Mouse (Mus musculus) ES-Bruce4 (cell line): ENCODE results near the gene Fam50b. TPM values are rescaled to one million over a fixed set of nuclear protein-coding genes. Genes with fewer than 3 reads are reported as not detected.
A peak's percentile ranks its signal among the peaks of the same experiment; 100 is the strongest.

Source experiments
- H3K27ac ChIP-seq: 2 replicates; pipeline ENCODE4 v1.5.1; 2012; ENCODE audit warnings: low read length, inconsistent platforms; ENCODE audit not compliant: insufficient read depth
- H3K27me3 ChIP-seq: 2 replicates; pipeline ENCODE4 v1.6.1; 2012; ENCODE audit warnings: mild to moderate bottlenecking, low read length, inconsistent platforms; ENCODE audit not compliant: control insufficient read depth, poor library complexity, insufficient read depth, severe bottlenecking
- H3K36me3 ChIP-seq: 2 replicates; pipeline ENCODE4 v1.6.1; 2012; ENCODE audit warnings: inconsistent platforms, mild to moderate bottlenecking, low read length, moderate library complexity; ENCODE audit not compliant: control insufficient read depth, poor library complexity, insufficient read depth, severe bottlenecking
- H3K4me1 ChIP-seq: one replicate; pipeline ENCODE4 v1.8.1; 2011; ENCODE audit warnings: low read length; ENCODE audit not compliant: control insufficient read depth, insufficient read depth
- H3K4me3 ChIP-seq: 2 replicates; pipeline ENCODE4 v1.5.1; 2011; ENCODE audit warnings: low read depth, mild to moderate bottlenecking, low read length
- H3K9ac ChIP-seq: 2 replicates; pipeline ENCODE4 v1.6.1; 2012; ENCODE audit warnings: low read depth, mild to moderate bottlenecking, inconsistent platforms; ENCODE audit not compliant: poor library complexity, severe bottlenecking
- H3K9me3 ChIP-seq: replicated peaks from 2 replicates; pipeline ENCODE4 v1.6.1; 2012; ENCODE audit warnings: mild to moderate bottlenecking, low read length, inconsistent platforms; ENCODE audit not compliant: control insufficient read depth, poor library complexity, insufficient read depth, severe bottlenecking
- CTCF ChIP-seq: IDR thresholded peaks from one replicate; pipeline ENCODE4 v1.8.1; 2011; ENCODE audit warnings: low read depth, low read length
- EP300 ChIP-seq: IDR thresholded peaks from 2 replicates; pipeline ENCODE4 v1.6.1; 2011; ENCODE audit warnings: low read depth, low read length; ENCODE audit not compliant: insufficient read depth
- POLR2A ChIP-seq: IDR thresholded peaks from one replicate; pipeline ENCODE4 v1.8.1; 2011; ENCODE audit warnings: low read length; ENCODE audit not compliant: insufficient read depth
- polyA plus RNA-seq: library from polyadenylated mRNA; stranded (reverse); fragments of >200 nt; gene quantifications from 2 replicates; pipeline ENCODE4 v1.2.4, GENCODE M21; 2011; ENCODE audit warnings: low read depth; ENCODE audit not compliant: missing spikeins, insufficient read depth, insufficient read length

The Fam50b gene
- polyA plus RNA-seq, 1 experiment: not detected

DNA sequence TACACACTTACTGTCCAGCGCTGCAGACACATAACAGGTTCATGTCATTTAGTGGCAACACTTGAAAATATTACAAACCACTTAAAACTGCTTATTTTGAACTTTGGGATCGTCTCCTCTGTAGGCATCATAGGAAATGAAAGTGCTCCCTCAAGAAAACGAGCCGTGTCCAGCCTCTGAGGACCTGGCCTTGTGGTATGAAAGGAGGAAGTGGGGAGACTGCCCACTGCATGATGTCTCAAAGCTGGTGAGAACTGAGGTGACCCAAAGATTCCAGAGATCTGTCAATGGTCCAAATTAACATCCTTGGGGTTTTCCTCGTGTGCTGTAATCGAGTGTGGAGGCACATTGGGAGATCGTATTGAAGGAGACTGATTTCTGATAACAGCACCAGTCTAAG, 58.4 kb downstream of the Fam50b start:
- no peaks in the 10 kb centered on the region for H3K9me3 ChIP-seq
- no peak for TF ChIP-seq EP300
- no peak for TF ChIP-seq CTCF
- TF ChIP-seq POLR2A: no peak
- no peak overlapping the region for H3K27ac ChIP-seq
- no peaks in the 10 kb centered on the region for H3K27me3 ChIP-seq
- no peaks in the 10 kb centered on the region for H3K4me1 ChIP-seq
- no peaks in the 10 kb centered on the region for H3K36me3 ChIP-seq
- H3K4me3 ChIP-seq: no peak overlapping the region
- no peak overlapping the region for H3K9ac ChIP-seq

DNA sequence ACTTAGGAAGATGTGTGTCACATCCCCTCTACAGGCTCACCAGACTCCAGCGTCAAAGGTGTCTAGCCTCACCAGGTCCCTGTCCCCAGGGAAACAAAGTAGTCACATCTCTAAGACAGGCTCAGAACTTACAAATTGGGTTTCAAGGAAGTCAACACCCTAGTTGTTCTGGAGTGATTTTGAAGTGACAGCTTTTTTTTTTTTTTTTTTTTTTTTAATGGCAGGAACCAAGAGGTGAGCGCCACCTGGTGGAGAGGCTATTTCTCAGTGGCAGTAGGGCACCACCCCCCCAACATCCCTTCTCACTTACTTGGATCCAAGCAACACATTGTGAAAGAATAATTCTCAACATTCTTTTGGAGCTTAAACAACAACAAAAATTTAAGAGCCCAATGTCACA, 59.2 kb downstream of the Fam50b start:
- no peaks in the 10 kb centered on the region for H3K9me3 ChIP-seq
- H3K4me1 ChIP-seq: no peaks in the 10 kb centered on the region
- no peaks in the 10 kb centered on the region for H3K27me3 ChIP-seq
- H3K4me3 ChIP-seq: no peak overlapping the region
- no peak overlapping the region for H3K9ac ChIP-seq
- H3K36me3 ChIP-seq: no peaks in the 10 kb centered on the region
- no peak overlapping the region for H3K27ac ChIP-seq
- no peak for TF ChIP-seq EP300
- TF ChIP-seq CTCF: peak; percentile 29

DNA sequence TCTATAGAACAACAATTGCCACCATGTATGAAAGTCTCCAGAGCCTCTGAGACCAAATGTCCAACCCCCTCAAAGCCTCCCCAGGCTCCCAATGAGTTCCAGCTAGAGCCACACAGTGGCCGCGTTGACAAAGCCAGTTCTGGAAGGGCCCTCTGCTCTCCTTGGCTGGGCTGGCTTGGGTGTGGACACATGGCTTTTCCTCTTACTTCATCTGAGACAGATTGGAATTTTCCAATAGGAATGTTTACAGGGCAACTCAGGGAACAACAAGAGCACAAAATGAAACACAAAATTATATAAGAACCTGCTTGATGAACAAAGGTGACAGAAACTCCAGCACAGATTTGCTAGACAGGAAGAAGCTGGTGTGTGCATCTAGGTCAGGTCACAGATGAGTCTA, 59.8 kb downstream of the Fam50b start:
- Histone ChIP-seq H3K9ac (no peak overlapping the region), H3K27ac (no peak overlapping the region), H3K4me1 (no peaks in the 10 kb centered on the region), H3K27me3 (no peaks in the 10 kb centered on the region), H3K4me3 (no peak overlapping the region), H3K9me3 (no peaks in the 10 kb centered on the region), H3K36me3 (no peaks in the 10 kb centered on the region)
- no peak for TF ChIP-seq POLR2A

Other genes with a start within 250 kb of the Fam50b start
- gene Pxdc1, start 81.4 kb upstream of the Fam50b start, polyA plus RNA-seq: 10.6 and 11.0 TPM in 2 replicates
- 135 and 141 TPM in 2 replicates for gene Prpf4b, start 140.5 kb downstream of the Fam50b start, polyA plus RNA-seq
- gene Fam217a, start 189.5 kb downstream of the Fam50b start, polyA plus RNA-seq: not detected in 2 replicates
- gene 4933417A18Rik, start 189.6 kb downstream of the Fam50b start, polyA plus RNA-seq: not detected in 2 replicates
- 1.4 TPM in 1 of 2 replicates, not detected in the other for gene Eci3, start 229.0 kb downstream of the Fam50b start, polyA plus RNA-seq